Mouse (Mus musculus) hindbrain, embryonic 12.5 days (tissue): ENCODE results near the gene Sirt5. TPM values are rescaled to one million over a fixed set of nuclear protein-coding genes. Genes with fewer than 3 reads are reported as not detected.

ENCODE experiments used
- ATAC-seq: fragments of 200-750 bp; cut with Nextera tagmentation; 2 replicates; pipeline ENCODE4 v1.8.0; 2017; ENCODE audit warnings: moderate TSS enrichment; ENCODE audit not compliant: low FRiP score
- H3K27ac ChIP-seq: fragments of 300-500 bp; sonication (generic); 2 replicates; pipeline ENCODE4 v1.5.1; 2016; ENCODE audit warnings: mild to moderate bottlenecking
- H3K27me3 ChIP-seq: fragments of 300-500 bp; sonication (generic); 2 replicates; pipeline ENCODE4 v1.6.1; 2016; ENCODE audit warnings: mild to moderate bottlenecking
- H3K36me3 ChIP-seq: fragments of 300-500 bp; sonication (generic); 2 replicates; pipeline ENCODE4 v1.6.1; 2016; ENCODE audit warnings: mild to moderate bottlenecking
- H3K4me1 ChIP-seq: fragments of 300-500 bp; sonication (generic); 2 replicates; pipeline ENCODE4 v1.6.1; 2016
- H3K4me2 ChIP-seq: fragments of 300-500 bp; sonication (generic); replicated peaks from 2 replicates; pipeline ENCODE4 v1.6.1; 2016; ENCODE audit warnings: mild to moderate bottlenecking
- H3K4me3 ChIP-seq: fragments of 300-500 bp; sonication (generic); 2 replicates; pipeline ENCODE4 v1.5.1; 2016; ENCODE audit warnings: mild to moderate bottlenecking
- H3K9ac ChIP-seq: fragments of 300-500 bp; sonication (generic); 2 replicates; pipeline ENCODE4 v1.6.1; 2016; ENCODE audit warnings: mild to moderate bottlenecking, moderate library complexity
- H3K9me3 ChIP-seq: fragments of 300-500 bp; sonication (generic); replicated peaks from 2 replicates; pipeline ENCODE4 v1.6.1; 2016; ENCODE audit warnings: mild to moderate bottlenecking
- WGBS: fragments of 180-500 bp; shearing (Covaris S2); methylation state at CpG from one replicate; pipeline ENCODE4 v1.1.7; 2016; 5-methylcytosine and 5-hydroxymethylcytosine counted together
- polyA plus RNA-seq: library from polyadenylated mRNA; unstranded; fragments of >200 nt; fragmentation: Nextera tagmentation; extraction: Ambion mirVana; gene quantifications from 2 replicates; pipeline ENCODE4 v1.2.1, GENCODE M21; 2016

Sirt5 gene
- polyA plus RNA-seq, 1 experiment from 2014 or later = 35.9 TPM

DNA sequence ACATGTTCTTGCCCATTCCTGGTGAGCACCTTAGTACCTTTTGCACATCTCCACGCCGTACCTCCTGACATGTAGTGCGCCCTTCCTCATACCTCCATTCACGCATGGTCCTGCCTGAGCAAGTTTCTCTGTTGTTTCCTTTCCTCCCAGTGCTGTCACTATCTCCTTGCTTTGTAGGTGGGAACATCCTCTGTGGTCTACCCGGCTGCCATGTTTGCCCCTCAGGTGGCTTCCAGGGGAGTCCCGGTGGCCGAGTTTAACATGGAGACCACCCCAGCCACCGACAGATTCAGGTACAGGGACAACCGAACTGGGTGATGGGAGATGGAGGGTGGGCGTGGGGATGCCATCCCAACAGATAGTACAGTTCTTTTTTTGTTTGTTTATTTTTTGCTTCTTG is 20.0 kb downstream of the Sirt5 start:
- Histone ChIP-seq H3K4me2 (no peak overlapping the region), H3K9me3 (no peaks in the 10 kb centered on the region), H3K4me1 (no peaks in the 10 kb centered on the region), H3K27me3 (no peaks in the 10 kb centered on the region), H3K9ac (no peak overlapping the region), H3K4me3 (no peak overlapping the region), H3K27ac (no peak overlapping the region), H3K36me3 (peaks cover 18% of the 10 kb centered on the region)
- 96% methylated on average over 10 of the region's 10 CpGs for WGBS
- no peak for ATAC-seq

DNA sequence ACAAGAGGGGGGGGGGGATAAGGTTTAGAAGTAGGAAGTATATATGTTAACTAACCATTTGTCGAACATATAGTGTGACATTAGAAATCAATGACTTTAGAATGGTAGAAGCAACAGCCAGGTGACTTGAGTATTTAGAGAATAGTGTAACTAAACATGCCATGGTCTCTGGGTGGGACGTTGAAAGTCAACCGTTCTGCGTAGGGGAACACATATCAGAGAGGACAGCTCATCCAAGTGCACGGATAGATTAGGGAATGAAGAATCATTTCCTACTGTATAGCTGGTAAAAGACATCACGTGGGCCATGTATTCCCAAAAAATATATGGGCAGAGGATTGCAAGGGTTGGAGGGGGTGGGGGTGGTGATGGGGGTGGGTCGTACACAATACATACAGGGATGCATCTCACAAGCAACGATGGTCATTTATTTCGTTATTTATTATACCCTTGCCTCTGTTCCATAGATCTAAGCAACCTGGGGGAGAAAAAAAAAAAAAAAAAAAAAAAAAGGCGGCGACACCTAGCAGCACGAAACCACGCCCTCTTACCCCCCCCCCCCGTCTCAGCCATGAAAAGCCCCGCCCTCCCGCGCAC is 32.5 kb downstream of the Sirt5 start:
- Histone ChIP-seq H3K4me2 (peak overlapping the region; percentile 77), H3K27ac (peak overlapping the region; percentile 96; the same call in 1 of the 2 replicates), H3K9me3 (no peaks in the 10 kb centered on the region), H3K4me1 (peaks cover 8% of the 10 kb centered on the region), H3K9ac (no peak overlapping the region), H3K4me3 (peak overlapping the region; percentile 92), H3K36me3 (peaks cover 43% of the 10 kb centered on the region), H3K27me3 (no peaks in the 10 kb centered on the region)
- 55% methylated on average over 13 of the region's 17 CpGs for WGBS
- peak; percentile 69 for ATAC-seq

DNA sequence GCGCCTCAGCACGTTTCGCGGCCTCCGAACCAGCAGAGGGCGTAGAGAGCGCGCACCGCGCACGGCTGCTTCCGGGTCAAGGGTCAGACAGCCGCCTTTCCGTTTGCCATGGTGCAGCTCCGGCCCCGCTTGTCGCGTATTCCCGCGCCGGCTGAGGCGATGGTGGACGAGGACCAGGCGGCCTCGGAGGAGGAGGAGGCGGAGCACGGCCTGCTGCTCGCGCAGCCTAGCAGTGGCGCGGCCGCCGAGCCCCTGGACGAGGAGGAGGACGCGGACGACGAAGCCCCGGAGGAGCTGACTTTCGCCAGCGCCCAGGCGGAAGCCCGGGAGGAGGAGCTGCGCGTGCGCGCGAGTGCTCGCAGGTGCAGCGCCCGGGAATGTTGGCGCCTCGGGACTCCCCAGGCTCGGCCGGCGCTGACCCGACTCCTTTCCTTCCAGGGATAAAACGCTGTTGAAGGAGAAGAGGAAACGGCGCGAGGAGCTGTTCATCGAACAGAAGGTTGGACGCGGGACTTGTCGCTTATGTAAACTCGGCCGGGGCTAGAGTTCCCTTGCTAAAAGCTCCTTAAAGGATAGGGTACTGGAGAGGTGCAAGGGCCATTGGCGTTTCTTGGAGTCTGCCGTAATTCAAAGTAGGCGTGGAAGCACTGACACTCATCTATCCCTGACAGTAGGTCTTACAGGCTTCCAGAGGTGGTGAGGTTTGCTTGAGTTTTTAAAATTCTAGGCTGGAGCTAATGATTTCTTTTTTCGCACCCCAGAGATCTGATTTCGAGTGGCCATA is 33.2 kb downstream of the Sirt5 start, which contains the start of gene Nol7:
TSS of gene Nol7 (plus strand) at position 94 of the 784 bp plus-strand sequence.
- Histone ChIP-seq H3K4me1 (peaks cover 8% of the 10 kb centered on the region), H3K27me3 (no peaks in the 10 kb centered on the region), H3K4me2 (peak within 1 kb of the TSS; percentile 77), H3K9me3 (no peaks in the 10 kb centered on the region), H3K4me3 (peak within 1 kb of the TSS; percentile 92), H3K36me3 (peaks cover 46% of the 10 kb centered on the region), H3K9ac (peak within 1 kb of the TSS; percentile 88), H3K27ac (peak within 1 kb of the TSS; percentile 96)
- WGBS = 1% methylated on average over 66 of the region's 72 CpGs
- peak; percentile 94 for ATAC-seq

DNA sequence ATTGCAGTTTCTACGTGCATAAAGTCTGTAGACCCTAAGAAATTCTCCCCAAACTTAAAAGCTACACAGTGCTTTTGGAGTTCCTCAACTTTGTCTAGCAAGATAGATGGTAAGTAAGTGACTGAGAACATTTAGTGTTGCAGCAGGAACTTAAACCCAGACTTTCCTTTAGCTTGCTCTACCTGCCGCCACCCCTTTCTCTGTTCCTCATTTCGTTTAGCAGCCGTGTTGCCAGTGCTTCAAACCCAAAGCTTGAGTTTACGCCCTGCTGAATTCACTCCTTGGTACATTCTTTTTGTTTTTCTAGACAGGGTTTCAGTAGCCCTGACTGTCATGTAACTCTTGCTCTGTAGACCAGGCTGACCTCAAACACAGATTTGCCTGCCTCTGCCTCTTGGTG is 34.3 kb downstream of the Sirt5 start:
- WGBS = 89% methylated on average over 5 of the region's 5 CpGs
- H3K4me2 ChIP-seq = peak overlapping the region; percentile 77
- H3K4me1 ChIP-seq = peaks cover 8% of the 10 kb centered on the region
- H3K9me3 ChIP-seq = no peaks in the 10 kb centered on the region
- H3K4me3 ChIP-seq = 0 out of 2 replicates have a peak overlapping the region, but pooled peaks have one; percentile 92
- no peak for ATAC-seq
- peaks cover 44% of the 10 kb centered on the region for H3K36me3 ChIP-seq
- H3K27me3 ChIP-seq = no peaks in the 10 kb centered on the region
- no peak overlapping the region for H3K9ac ChIP-seq
- H3K27ac ChIP-seq = no peak overlapping the region

DNA sequence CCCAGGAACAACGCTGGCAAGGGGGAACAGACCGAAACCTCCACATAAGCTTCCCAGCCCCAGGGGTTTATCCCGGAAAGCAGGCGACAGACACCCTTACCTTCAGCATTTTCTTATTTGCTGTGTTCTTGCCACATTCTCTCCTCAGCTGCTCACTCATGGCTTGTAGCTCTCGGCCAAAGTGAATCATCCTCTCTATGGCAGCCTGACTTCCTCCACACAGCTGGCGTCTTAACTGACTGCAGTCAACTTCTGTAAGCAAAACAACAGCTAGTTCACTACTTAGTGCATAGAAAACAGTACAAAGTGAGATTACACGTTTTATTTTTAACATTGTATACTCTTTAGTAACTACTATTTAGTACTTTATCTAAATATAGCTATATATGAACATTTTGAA is 47.0 kb downstream of the Sirt5 start:
- ATAC-seq = no peak
- 88% methylated on average over 7 of the region's 7 CpGs for WGBS
- peaks cover 43% of the 10 kb centered on the region for H3K36me3 ChIP-seq

DNA sequence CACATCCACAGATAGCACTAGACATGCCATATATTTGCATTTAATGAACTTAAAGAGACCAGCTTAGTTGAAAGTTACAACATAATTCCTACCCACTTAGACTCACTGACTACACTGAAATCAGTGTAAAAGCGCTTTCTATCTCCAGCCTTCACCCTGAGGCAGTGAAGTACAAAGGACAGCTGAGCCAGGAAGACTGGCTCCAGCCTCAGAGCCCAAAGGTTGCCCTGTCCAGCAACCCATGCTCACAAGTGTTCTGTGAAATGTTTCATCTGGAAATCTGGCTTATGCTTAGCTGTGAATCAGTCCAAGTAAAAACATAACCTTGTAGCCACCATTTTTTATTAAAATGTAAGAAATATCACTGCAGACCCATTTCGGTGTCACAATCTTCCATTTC is 48.3 kb downstream of the Sirt5 start:
- no peak for ATAC-seq
- Histone ChIP-seq H3K4me3 (no peak overlapping the region), H3K4me2 (no peak overlapping the region), H3K9me3 (no peaks in the 10 kb centered on the region), H3K27ac (no peak overlapping the region), H3K27me3 (no peaks in the 10 kb centered on the region), H3K9ac (no peak overlapping the region), H3K4me1 (no peaks in the 10 kb centered on the region), H3K36me3 (peaks cover 46% of the 10 kb centered on the region)
- WGBS = 96% methylated on average over 2 of the region's 2 CpGs

More for the DNA sequence above, 47.0 kb downstream of the Sirt5 start:
- Histone ChIP-seq H3K27me3 (no peaks in the 10 kb centered on the region), H3K9me3 (no peaks in the 10 kb centered on the region), H3K4me1 (no peaks in the 10 kb centered on the region), H3K4me2 (no peak overlapping the region), H3K27ac (no peak overlapping the region), H3K4me3 (no peak overlapping the region), H3K9ac (no peak overlapping the region)

DNA sequence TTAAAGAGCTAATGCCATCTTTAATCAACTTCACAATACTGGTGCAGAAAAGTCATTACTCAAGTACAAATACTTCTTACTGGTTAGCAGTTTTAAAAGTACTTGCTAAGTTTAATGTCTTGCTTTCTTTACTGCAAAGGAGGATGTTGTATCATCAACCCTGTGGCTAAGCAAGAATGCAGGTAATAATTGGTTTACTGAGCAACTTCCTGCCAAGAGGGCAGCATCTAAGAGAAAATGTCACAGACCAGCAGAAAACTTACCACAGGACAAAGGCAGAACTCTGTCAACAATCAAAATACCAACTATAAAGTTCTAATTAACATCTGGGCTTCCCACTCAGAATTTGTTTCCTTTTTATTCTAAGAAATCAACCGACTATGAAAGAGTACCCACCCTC is 50.0 kb downstream of the Sirt5 start:
- no peaks in the 10 kb centered on the region for H3K4me1 ChIP-seq
- peaks cover 59% of the 10 kb centered on the region for H3K36me3 ChIP-seq
- WGBS = 86% methylated on average over 1 of the region's 1 CpGs
- no peak overlapping the region for H3K4me2 ChIP-seq
- no peak for ATAC-seq
- no peak overlapping the region for H3K9ac ChIP-seq
- no peaks in the 10 kb centered on the region for H3K9me3 ChIP-seq
- H3K4me3 ChIP-seq = no peak overlapping the region
- no peak overlapping the region for H3K27ac ChIP-seq
- H3K27me3 ChIP-seq = no peaks in the 10 kb centered on the region

DNA sequence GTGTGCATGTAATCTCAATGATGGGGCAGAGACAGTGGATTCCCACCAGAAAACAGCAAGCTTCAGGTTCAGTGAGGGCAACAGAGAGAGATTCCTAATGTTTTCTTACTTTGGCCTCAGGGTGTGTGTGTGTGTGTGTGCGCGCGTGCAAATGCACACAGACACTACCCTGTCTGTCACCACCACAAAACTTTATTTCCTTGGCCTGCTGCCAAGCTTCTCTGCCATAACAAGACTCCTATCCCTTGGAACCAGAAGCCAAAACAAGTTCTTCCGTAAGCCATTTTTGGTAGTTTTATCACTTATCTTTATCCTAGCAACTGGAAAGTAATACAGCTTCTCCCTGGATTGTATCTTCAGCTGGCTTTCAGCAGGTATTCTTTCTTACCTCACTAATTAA is 63.1 kb downstream of the Sirt5 start:
- Histone ChIP-seq H3K4me2 (no peak overlapping the region), H3K27me3 (no peaks in the 10 kb centered on the region), H3K4me3 (no peak overlapping the region), H3K9ac (no peak overlapping the region), H3K9me3 (no peaks in the 10 kb centered on the region), H3K4me1 (no peaks in the 10 kb centered on the region), H3K36me3 (peaks cover 21% of the 10 kb centered on the region), H3K27ac (no peak overlapping the region)
- WGBS = 94% methylated on average over 4 of the region's 4 CpGs
- no peak for ATAC-seq

DNA sequence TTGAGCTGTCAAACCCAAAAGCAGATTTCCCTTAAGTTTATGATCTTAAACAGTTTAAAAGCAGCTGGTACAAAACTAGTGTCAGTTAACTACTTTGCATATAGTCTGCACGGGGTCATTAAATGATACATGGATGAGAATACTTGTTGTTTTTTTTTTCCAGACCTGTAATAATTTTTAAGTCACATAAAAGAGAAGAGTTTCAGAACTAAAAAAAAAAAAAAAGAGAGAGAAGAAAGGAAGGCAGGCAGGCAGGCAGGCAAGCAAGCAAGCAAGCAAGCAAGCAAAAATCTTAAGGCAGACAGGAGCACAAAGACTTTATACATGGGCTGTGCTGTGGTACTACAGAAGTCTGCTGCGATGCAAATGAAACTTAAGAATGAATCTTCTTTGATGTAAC is 68.1 kb downstream of the Sirt5 start:
- Histone ChIP-seq H3K27ac (no peak overlapping the region), H3K4me3 (no peak overlapping the region), H3K9me3 (no peaks in the 10 kb centered on the region), H3K9ac (no peak overlapping the region), H3K4me1 (no peaks in the 10 kb centered on the region), H3K27me3 (no peaks in the 10 kb centered on the region), H3K4me2 (no peak overlapping the region), H3K36me3 (peaks cover 10% of the 10 kb centered on the region)
- no peak for ATAC-seq
- 88% methylated on average over 2 of the region's 2 CpGs for WGBS

DNA sequence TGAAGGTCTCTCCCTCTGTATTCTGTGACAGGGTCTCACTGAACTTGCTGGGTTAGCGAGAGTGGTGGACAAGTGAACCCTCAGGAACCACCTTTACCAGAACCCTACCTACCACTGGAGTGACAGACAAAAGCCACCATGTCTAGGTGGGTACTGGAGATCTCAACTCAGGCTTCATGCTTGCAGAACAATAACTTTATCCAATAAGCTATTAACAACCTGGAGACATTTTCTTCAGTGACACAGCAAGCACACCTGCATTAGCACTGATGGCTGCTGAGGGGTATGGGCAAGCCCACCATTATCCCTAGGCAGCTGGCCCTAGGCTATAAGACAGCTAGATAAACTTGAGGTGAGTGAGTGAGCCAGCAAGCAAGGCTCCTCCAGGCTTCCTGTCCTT is 75.1 kb downstream of the Sirt5 start:
- H3K4me2 ChIP-seq = no peak overlapping the region
- no peaks in the 10 kb centered on the region for H3K9me3 ChIP-seq
- H3K9ac ChIP-seq = no peak overlapping the region
- no peak overlapping the region for H3K4me3 ChIP-seq
- H3K27ac ChIP-seq = no peak overlapping the region
- H3K36me3 ChIP-seq = no peaks in the 10 kb centered on the region
- no peaks in the 10 kb centered on the region for H3K4me1 ChIP-seq
- ATAC-seq = no peak
- H3K27me3 ChIP-seq = no peaks in the 10 kb centered on the region
- WGBS = 91% methylated on average over 1 of the region's 1 CpGs

DNA sequence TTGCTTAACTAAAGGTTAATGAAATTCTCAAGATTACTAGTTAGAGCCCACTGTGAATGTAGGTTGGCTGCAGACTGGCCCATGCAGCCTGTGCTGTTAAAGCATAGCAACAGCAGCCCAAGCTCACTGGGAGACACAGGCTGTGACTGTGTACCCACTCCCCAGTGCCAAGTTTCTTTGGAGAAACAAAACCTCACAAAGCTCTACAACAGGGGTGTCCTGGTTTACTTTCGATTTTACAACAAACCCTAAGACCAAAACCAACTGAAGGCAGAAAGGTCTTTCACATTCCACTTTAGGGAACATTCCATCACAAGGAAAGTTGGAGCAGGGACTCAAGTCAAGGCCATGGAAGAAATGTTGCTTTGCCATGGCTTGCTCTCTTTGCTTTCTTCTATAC is 77.3 kb downstream of the Sirt5 start:
- no peak for ATAC-seq
- WGBS = 85% methylated on average over 1 of the region's 1 CpGs
- H3K27ac ChIP-seq = no peak overlapping the region
- no peak overlapping the region for H3K4me3 ChIP-seq
- H3K9me3 ChIP-seq = no peaks in the 10 kb centered on the region
- peaks cover 10% of the 10 kb centered on the region for H3K4me1 ChIP-seq
- no peak overlapping the region for H3K9ac ChIP-seq
- H3K4me2 ChIP-seq = no peak overlapping the region
- no peaks in the 10 kb centered on the region for H3K27me3 ChIP-seq
- H3K36me3 ChIP-seq = no peaks in the 10 kb centered on the region

DNA sequence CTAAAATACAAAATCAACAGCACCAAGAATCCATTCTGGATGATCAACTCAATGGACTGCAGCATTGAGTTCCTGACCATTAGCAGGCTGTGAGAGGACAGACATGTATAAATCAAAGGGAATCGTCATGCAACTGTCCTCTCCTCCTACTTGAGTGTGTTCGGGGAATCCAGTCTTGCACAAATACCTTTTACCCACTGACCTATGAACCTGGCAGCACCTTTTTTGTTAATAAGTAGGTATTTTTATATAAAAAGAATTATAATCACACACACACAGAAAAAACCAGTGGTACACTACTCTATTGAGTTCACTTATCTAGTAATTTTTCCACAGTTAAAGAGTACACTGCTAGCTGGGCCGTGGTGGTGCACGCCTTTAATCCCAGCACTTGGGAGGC is 78.4 kb downstream of the Sirt5 start:
- Histone ChIP-seq H3K9me3 (no peaks in the 10 kb centered on the region), H3K27me3 (no peaks in the 10 kb centered on the region), H3K4me1 (peaks cover 12% of the 10 kb centered on the region), H3K9ac (no peak overlapping the region), H3K4me3 (no peak overlapping the region), H3K36me3 (no peaks in the 10 kb centered on the region), H3K4me2 (no peak overlapping the region), H3K27ac (no peak overlapping the region)
- ATAC-seq = no peak
- 97% methylated on average over 4 of the region's 4 CpGs for WGBS

DNA sequence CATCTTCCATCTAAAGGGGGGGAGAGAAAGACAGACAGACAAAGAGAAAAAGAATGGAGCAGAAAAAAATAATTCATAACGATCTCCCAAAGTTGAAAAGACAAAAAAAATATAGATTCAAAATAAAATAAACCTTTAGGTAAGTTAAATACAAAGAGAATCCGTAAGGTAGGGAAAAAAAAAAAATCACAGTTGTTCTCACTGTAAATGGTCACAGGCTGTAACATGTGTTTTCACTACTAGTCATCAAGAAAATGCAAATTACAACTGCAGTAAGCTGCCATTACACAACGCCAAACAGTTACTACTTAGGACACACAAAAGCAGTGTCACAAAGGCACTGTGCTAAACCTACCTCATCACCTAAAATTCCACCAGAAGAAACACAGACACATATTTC is 79.4 kb downstream of the Sirt5 start:
- H3K9ac ChIP-seq = no peak overlapping the region
- H3K27ac ChIP-seq = no peak overlapping the region
- no peaks in the 10 kb centered on the region for H3K36me3 ChIP-seq
- no peaks in the 10 kb centered on the region for H3K9me3 ChIP-seq
- 95% methylated on average over 3 of the region's 3 CpGs for WGBS
- no peak overlapping the region for H3K4me2 ChIP-seq
- no peak overlapping the region for H3K4me3 ChIP-seq
- H3K4me1 ChIP-seq = peaks cover 12% of the 10 kb centered on the region
- no peak for ATAC-seq
- no peaks in the 10 kb centered on the region for H3K27me3 ChIP-seq
